Mouse (Mus musculus) CH12.LX (cell line): Measurements from ENCODE around the gene Gm3327.
"Not testable (repeated sequence)": the region's sequence is repeated elsewhere in the genome, so short reads cannot be mapped to it uniquely, and the experiment has no call there.

Source experiments
- CHD2 ChIP-seq: IDR thresholded peaks from 2 replicates; pipeline ENCODE4 v1.6.1; 2011; ENCODE audit warnings: low read length, improper control_type of control experiment
- CTCF ChIP-seq, 2 experiments: IDR thresholded peaks in 1 of 2; conservative IDR thresholded peaks in 1 of 2; 2 replicates each; pipeline ENCODE4 v1.5.1; 2011 to 2012; ENCODE audit warnings: low read depth in 2 of 2, low read length in 2 of 2, improper control_type of control experiment in 1 of 2, inconsistent platforms in 1 of 2, mild to moderate bottlenecking in 1 of 2, moderate library complexity in 1 of 2
- JUND ChIP-seq: conservative IDR thresholded peaks from 2 replicates; pipeline ENCODE4 v1.6.1; 2011; ENCODE audit warnings: low read depth, low read length, improper control_type of control experiment
- KAT2A ChIP-seq: IDR thresholded peaks from 2 replicates; pipeline ENCODE4 v1.6.1; 2012; ENCODE audit warnings: low read length, improper control_type of control experiment, inconsistent platforms; ENCODE audit not compliant: insufficient replicate concordance
- NELFE ChIP-seq: IDR thresholded peaks from 2 replicates; pipeline ENCODE4 v1.6.1; 2011; ENCODE audit warnings: low read depth, low read length, improper control_type of control experiment
- POLR2A ChIP-seq: IDR thresholded peaks from 2 replicates; pipeline ENCODE4 v1.6.1; 2011; ENCODE audit warnings: low read depth, mild to moderate bottlenecking, improper control_type of control experiment, low read length
- SMC3 ChIP-seq: IDR thresholded peaks from 2 replicates; pipeline ENCODE4 v1.6.1; 2011; ENCODE audit warnings: low read depth, low read length, improper control_type of control experiment
- ZC3H11A ChIP-seq: IDR thresholded peaks from 2 replicates; pipeline ENCODE4 v1.6.1; 2012; ENCODE audit warnings: low read depth, mild to moderate bottlenecking, inconsistent platforms, low read length, improper control_type of control experiment
- ZKSCAN1 ChIP-seq: IDR thresholded peaks from 2 replicates; pipeline ENCODE4 v1.6.1; 2012; ENCODE audit warnings: low read depth, inconsistent platforms, low read length, improper control_type of control experiment, borderline replicate concordance
- ZNF384 ChIP-seq: IDR thresholded peaks from 2 replicates; pipeline ENCODE4 v1.6.1; 2012; ENCODE audit warnings: low read depth, low read length, improper control_type of control experiment, inconsistent platforms

- TF ChIP-seq CTCF (conservative IDR thresholded peaks at IDR 0.05 in 1 of 2, IDR thresholded peaks at IDR 0.05 in 1 of 2; ENCODE audit: low read depth in 2 of 2, low read length in 2 of 2); JUND; CHD2; POLR2A; ZNF384; SMC3; ZKSCAN1; ZC3H11A; KAT2A; NELFE: not testable (repeated sequence)
Observed at GRCm38 (mm10) chr14:44102354-44102753, 21.3 kb upstream of the Gm3327 start, which contains the start of gene Ear2.
